Mouse (Mus musculus): ENCODE data around the gene Tmem175.

- no peak for TF ChIP-seq CTCF (IDR thresholded peaks at IDR 0.05; ENCODE audit: low read depth, low read length)
- no peak for TF ChIP-seq POLR2A (IDR thresholded peaks at IDR 0.05; ENCODE audit: extremely low read depth, insufficient read depth, low read length)
These were observed 27.8 kb downstream of the Tmem175 start for GRCm38 (mm10) chr5:108657406-108657805.

All from liver, adult 2 months (tissue).